Mouse (Mus musculus) bone marrow, adult 2 months (tissue): ENCODE measurements at regions not wholly inside any gene's neighbourhood (a gene's known extent, or its start where the extent isn't known, plus 50 kb on each side); places are given as distances from the start of the nearest gene placed in this dataset.

Experiments used
- H3K27ac ChIP-seq: fragments of 200-500 bp; 2 replicates; pipeline ENCODE4 v1.5.1; 2012; ENCODE audit warnings: low read depth, mild to moderate bottlenecking, control low read depth, inconsistent platforms, low read length; ENCODE audit not compliant: control insufficient read depth, poor library complexity, insufficient read depth
- H3K4me1 ChIP-seq: fragments of 200-500 bp; 2 replicates; pipeline ENCODE4 v1.6.1; 2011; ENCODE audit warnings: low read length; ENCODE audit not compliant: control insufficient read depth, insufficient read depth
- H3K4me3 ChIP-seq: fragments of 200-500 bp; replicated peaks from 2 replicates; pipeline ENCODE3; 2011; ENCODE audit warnings: mild to moderate bottlenecking, low read depth, low read length, control low read depth; ENCODE audit not compliant: control insufficient read depth
- CTCF ChIP-seq: fragments of 200-500 bp; IDR thresholded peaks from 2 replicates; pipeline ENCODE4 v1.5.1; 2011; ENCODE audit warnings: low read length, control low read depth; ENCODE audit not compliant: control insufficient read depth, insufficient read depth
- POLR2A ChIP-seq: fragments of 200-500 bp; IDR thresholded peaks from 2 replicates; pipeline ENCODE4 v1.6.1; 2011; ENCODE audit warnings: low read depth, mild to moderate bottlenecking, control low read depth, low read length, borderline replicate concordance; ENCODE audit not compliant: control insufficient read depth
- WGBS: fragments of 180-500 bp; shearing (Covaris S2); methylation state at CpG from one replicate; pipeline ENCODE4 v1.1.7; 2018; 5-methylcytosine and 5-hydroxymethylcytosine counted together

- H3K27ac ChIP-seq: no peak overlapping the region
- no peak overlapping the region for H3K4me3 ChIP-seq
- no peaks in the 10 kb centered on the region; the same call in 1 of the 2 replicates for H3K4me1 ChIP-seq
- 77% methylated on average over 1 of the region's 1 CpGs for WGBS
- no peak for TF ChIP-seq POLR2A
- TF ChIP-seq CTCF: no peak
These were observed 260.3 kb downstream of the Bcl11a start for GRCm38 (mm10) chr11:24338111-24338510.

GRCm38 (mm10) chr11:24339061-24339460 lies 261.2 kb downstream of the Bcl11a start:
- TF ChIP-seq CTCF (no peak), POLR2A (no peak)
- no peak overlapping the region for H3K27ac ChIP-seq
- 15% methylated on average over 2 of the region's 2 CpGs for WGBS
- H3K4me1 ChIP-seq: no peaks in the 10 kb centered on the region; the same call in 1 of the 2 replicates
- no peak overlapping the region for H3K4me3 ChIP-seq

- 60% methylated on average over 2 of the region's 2 CpGs for WGBS
- Histone ChIP-seq H3K4me1 (no peaks in the 10 kb centered on the region; the same call in 1 of the 2 replicates), H3K27ac (no peak overlapping the region), H3K4me3 (no peak overlapping the region)
- no peak for TF ChIP-seq CTCF
- TF ChIP-seq POLR2A: no peak
These were observed 262.8 kb downstream of the Bcl11a start for GRCm38 (mm10) chr11:24340677-24341076.

- no peak overlapping the region for H3K4me3 ChIP-seq
- no peak overlapping the region for H3K27ac ChIP-seq
- no peaks in the 10 kb centered on the region; the same call in 1 of the 2 replicates for H3K4me1 ChIP-seq
- TF ChIP-seq CTCF (no peak), POLR2A (no peak)
- 75% methylated on average over 3 of the region's 3 CpGs for WGBS
These were observed 263.8 kb downstream of the Bcl11a start for GRCm38 (mm10) chr11:24341650-24342049.

- WGBS: 70% methylated on average over 2 of the region's 2 CpGs
- Histone ChIP-seq H3K4me1 (no peaks in the 10 kb centered on the region; the same call in 1 of the 2 replicates), H3K4me3 (no peak overlapping the region), H3K27ac (peak overlapping the region; percentile 63; the same call in 1 of the 2 replicates)
- TF ChIP-seq CTCF: no peak
- no peak for TF ChIP-seq POLR2A
These were observed 264.3 kb downstream of the Bcl11a start for GRCm38 (mm10) chr11:24342176-24342575.

GRCm38 (mm10) chr11:24342732-24343131 lies 264.9 kb downstream of the Bcl11a start:
- Histone ChIP-seq H3K4me1 (no peaks in the 10 kb centered on the region; the same call in 1 of the 2 replicates), H3K4me3 (no peak overlapping the region), H3K27ac (no peak overlapping the region)
- no peak for TF ChIP-seq POLR2A
- WGBS: 84% methylated on average over 2 of the region's 2 CpGs

- Histone ChIP-seq H3K4me3 (no peak overlapping the region), H3K27ac (no peak overlapping the region), H3K4me1 (no peaks in the 10 kb centered on the region; the same call in 1 of the 2 replicates)
- 80% methylated on average over 12 of the region's 12 CpGs for WGBS
- TF ChIP-seq POLR2A: no peak
- TF ChIP-seq CTCF: no peak
These were observed 269.4 kb downstream of the Bcl11a start for GRCm38 (mm10) chr11:24347225-24347624.

- no peak for TF ChIP-seq POLR2A
- 86% methylated on average over 4 of the region's 4 CpGs for WGBS
These were observed 270.9 kb downstream of the Bcl11a start for GRCm38 (mm10) chr11:24348741-24349140.

GRCm38 (mm10) chr11:24349967-24350643 lies 272.2 kb downstream of the Bcl11a start:
- Histone ChIP-seq H3K27ac (no peak overlapping the region), H3K4me3 (no peak overlapping the region), H3K4me1 (peaks cover 2% of the 10 kb centered on the region; the same call in 1 of the 2 replicates)
- TF ChIP-seq CTCF (no peak), POLR2A (no peak)
- 81% methylated on average over 10 of the region's 10 CpGs for WGBS

More at GRCm38 (mm10) chr11:24348741-24349140, 270.9 kb downstream of the Bcl11a start:
- no peaks in the 10 kb centered on the region; the same call in 1 of the 2 replicates for H3K4me1 ChIP-seq
- H3K4me3 ChIP-seq: no peak overlapping the region
- no peak overlapping the region for H3K27ac ChIP-seq
